Mouse (Mus musculus) hindbrain, embryonic 10.5 days (tissue): ENCODE results near the gene Mrvi1. TPM values are rescaled to one million over a fixed set of nuclear protein-coding genes. Genes with fewer than 3 reads are reported as not detected.

Experiments
- DNase-seq: peaks from one replicate; pipeline ENCODE4 v3.0.0-alpha.2; 2017; ENCODE audit warnings: low spot score
- H3K27ac ChIP-seq: fragments of 300-500 bp; sonication (generic); 2 replicates; pipeline ENCODE4 v1.5.1; 2016; ENCODE audit warnings: mild to moderate bottlenecking, moderate library complexity
- H3K27me3 ChIP-seq: fragments of 300-500 bp; sonication (generic); 2 replicates; pipeline ENCODE4 v1.6.1; 2016; ENCODE audit warnings: mild to moderate bottlenecking; ENCODE audit not compliant: poor library complexity, insufficient read depth, severe bottlenecking
- H3K36me3 ChIP-seq: fragments of 300-500 bp; sonication (generic); 2 replicates; pipeline ENCODE4 v1.6.1; 2016; ENCODE audit warnings: mild to moderate bottlenecking, moderate library complexity
- H3K4me1 ChIP-seq: fragments of 300-500 bp; sonication (generic); replicated peaks from 2 replicates; pipeline ENCODE4 v1.6.1; 2016; ENCODE audit warnings: mild to moderate bottlenecking
- H3K4me3 ChIP-seq: fragments of 300-500 bp; sonication (generic); 2 replicates; pipeline ENCODE4 v1.5.1; 2016; ENCODE audit warnings: mild to moderate bottlenecking, moderate library complexity
- H3K9me3 ChIP-seq: fragments of 300-500 bp; sonication (generic); 2 replicates; pipeline ENCODE4 v1.6.1; 2016; ENCODE audit warnings: mild to moderate bottlenecking, moderate library complexity
- WGBS: fragments of 180-500 bp; shearing (Covaris S2); methylation state at CpG from one replicate; pipeline ENCODE4 v1.1.7; 2016; 5-methylcytosine and 5-hydroxymethylcytosine counted together
- polyA plus RNA-seq: library from polyadenylated mRNA; unstranded; fragments of >200 nt; fragmentation: Nextera tagmentation; extraction: Ambion mirVana; gene quantifications from 2 replicates; pipeline ENCODE4 v1.2.1, GENCODE M21; 2016

The Mrvi1 gene
- polyA plus RNA-seq, 1 experiment from 2014 or later, result 1.3 TPM

- Histone ChIP-seq H3K4me1 (peaks cover 15% of the 10 kb centered on the region), H3K36me3 (no peaks in the 10 kb centered on the region), H3K9me3 (no peaks in the 10 kb centered on the region), H3K27me3 (no peaks in the 10 kb centered on the region), H3K4me3 (no peak overlapping the region), H3K27ac (no peak overlapping the region)
- WGBS, result 85% methylated on average over 8 of the region's 8 CpGs
- DNase-seq, result no peak
These were observed 127.2 kb downstream of the Mrvi1 start for GRCm38 (mm10) chr7:110854927-110855546.

DNA sequence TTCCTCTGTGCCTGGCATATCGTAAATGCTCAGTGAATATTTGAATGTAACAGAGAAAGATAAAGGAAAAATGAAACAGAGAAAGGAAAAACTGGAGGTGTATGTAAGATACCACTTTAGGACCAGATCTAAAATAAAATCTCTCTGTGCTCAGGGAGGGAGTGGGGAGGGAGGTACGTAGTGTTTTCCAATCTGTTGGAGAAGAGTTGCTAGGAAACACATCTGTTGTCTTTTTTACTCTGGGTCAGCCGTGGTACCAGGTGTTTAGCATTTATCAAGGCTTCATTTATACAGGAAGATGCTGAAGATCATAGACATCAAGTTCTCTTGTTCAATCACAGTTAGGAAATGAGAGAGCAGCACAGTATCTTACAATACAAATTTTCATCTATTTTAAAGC, 127.7 kb downstream of the Mrvi1 start:
- DNase-seq, result no peak

DNA sequence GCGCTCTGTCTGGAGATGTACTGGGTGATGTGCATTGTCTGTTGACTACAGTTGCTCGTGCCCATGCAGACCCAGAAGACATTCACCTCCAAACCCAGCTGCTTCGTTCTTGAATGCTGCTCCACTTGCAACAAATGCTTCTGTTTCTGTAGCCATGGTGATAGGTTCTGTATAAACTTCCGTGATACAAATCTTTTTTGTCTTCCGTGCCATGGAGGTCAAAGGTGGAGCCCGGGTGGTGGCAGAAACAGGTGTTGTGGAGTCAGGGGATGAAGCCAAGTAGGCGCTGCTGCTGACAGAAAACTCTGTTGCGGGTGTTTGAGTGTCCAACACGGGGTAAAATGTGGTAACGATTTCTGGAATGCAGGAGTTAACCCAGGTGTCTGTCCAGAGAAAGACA, 128.7 kb downstream of the Mrvi1 start:
- peak; percentile 17 for DNase-seq
- 58% methylated on average over 10 of the region's 10 CpGs for WGBS
- no peak overlapping the region for H3K4me3 ChIP-seq
- H3K36me3 ChIP-seq, result no peaks in the 10 kb centered on the region
- peaks cover 15% of the 10 kb centered on the region for H3K4me1 ChIP-seq
- H3K9me3 ChIP-seq, result no peaks in the 10 kb centered on the region
- no peak overlapping the region; the same call in 1 of the 2 replicates for H3K27ac ChIP-seq
- no peaks in the 10 kb centered on the region; the same call in 1 of the 2 replicates for H3K27me3 ChIP-seq

More for the DNA sequence above, 127.7 kb downstream of the Mrvi1 start:
- Histone ChIP-seq H3K9me3 (no peaks in the 10 kb centered on the region), H3K36me3 (no peaks in the 10 kb centered on the region), H3K4me1 (peaks cover 15% of the 10 kb centered on the region), H3K4me3 (no peak overlapping the region), H3K27ac (no peak overlapping the region), H3K27me3 (no peaks in the 10 kb centered on the region)
- WGBS, result 75% methylated on average over 3 of the region's 3 CpGs

DNA sequence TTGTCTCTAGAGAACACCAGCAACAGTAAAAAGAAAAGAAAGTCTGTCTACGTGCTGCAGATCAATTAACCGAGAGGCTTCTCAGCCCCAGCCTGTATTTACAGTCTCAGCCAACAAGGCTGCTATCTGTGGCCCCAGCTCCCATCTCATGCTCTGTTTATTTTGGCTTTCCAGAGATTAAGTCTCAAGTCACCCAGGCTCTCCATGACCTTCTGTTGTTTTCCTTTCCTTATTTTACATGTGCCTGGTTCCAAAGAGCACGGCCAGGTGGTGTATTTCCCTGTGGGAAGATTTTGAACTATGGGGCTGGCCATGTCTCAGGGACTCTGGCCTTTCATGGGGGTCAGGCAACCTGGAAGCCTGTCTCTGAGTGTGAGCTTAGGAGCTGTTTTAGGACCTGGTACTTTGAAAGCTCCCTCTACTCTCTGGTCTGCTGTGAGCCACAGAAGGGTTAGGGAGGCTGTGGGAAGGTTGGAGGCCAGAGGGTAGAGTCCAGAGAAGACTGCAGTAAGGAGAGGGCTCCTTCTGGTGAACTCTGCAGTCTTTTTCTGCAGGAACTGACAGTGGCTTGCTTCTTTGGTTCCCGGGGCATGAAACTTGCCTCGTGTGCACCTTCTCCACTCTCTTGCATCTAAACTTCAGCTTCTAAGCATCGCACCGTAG, 130.6 kb downstream of the Mrvi1 start:
- H3K4me3 ChIP-seq, result no peak overlapping the region
- H3K9me3 ChIP-seq, result no peaks in the 10 kb centered on the region
- WGBS, result 77% methylated on average over 7 of the region's 7 CpGs
- no peaks in the 10 kb centered on the region; the same call in 1 of the 2 replicates for H3K27me3 ChIP-seq
- H3K4me1 ChIP-seq, result peaks cover 15% of the 10 kb centered on the region
- DNase-seq, result no peak
- no peak overlapping the region for H3K27ac ChIP-seq
- no peaks in the 10 kb centered on the region for H3K36me3 ChIP-seq

- DNase-seq, result no peak
- no peaks in the 10 kb centered on the region for H3K36me3 ChIP-seq
- H3K4me1 ChIP-seq, result peaks cover 7% of the 10 kb centered on the region
- 0 out of 2 replicates have a peak, but pooled peaks cover 4% of the 10 kb centered on the region for H3K9me3 ChIP-seq
- no peak overlapping the region for H3K27ac ChIP-seq
- H3K4me3 ChIP-seq, result no peak overlapping the region
- H3K27me3 ChIP-seq, result no peaks in the 10 kb centered on the region; the same call in 1 of the 2 replicates
- WGBS, result 94% methylated on average over 1 of the region's 1 CpGs
These were observed 133.9 kb downstream of the Mrvi1 start for GRCm38 (mm10) chr7:110848371-110848770.

DNA sequence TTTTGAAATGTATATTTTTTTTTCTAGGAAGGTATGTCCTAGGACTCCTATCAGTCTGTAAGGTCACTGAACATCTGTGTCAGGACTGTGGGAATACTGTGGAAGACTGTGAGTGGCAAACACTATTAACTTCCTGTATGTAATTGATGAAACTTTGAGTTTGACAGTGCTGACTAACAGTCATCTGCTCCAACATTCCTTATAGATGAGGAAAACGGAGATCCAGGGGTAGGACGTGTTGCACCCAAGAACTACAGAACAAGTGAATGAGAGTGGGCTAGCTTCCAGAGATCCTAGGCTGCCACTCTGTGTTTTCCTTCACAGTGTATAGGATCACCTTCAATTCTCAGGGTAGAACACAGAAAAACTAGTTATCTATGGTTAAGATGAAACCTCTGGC, 134.9 kb downstream of the Mrvi1 start:
- 0 out of 2 replicates have a peak, but pooled peaks cover 4% of the 10 kb centered on the region for H3K9me3 ChIP-seq
- H3K27me3 ChIP-seq, result no peaks in the 10 kb centered on the region; the same call in 1 of the 2 replicates
- H3K36me3 ChIP-seq, result no peaks in the 10 kb centered on the region
- peaks cover 10% of the 10 kb centered on the region for H3K4me1 ChIP-seq
- no peak overlapping the region for H3K27ac ChIP-seq
- H3K4me3 ChIP-seq, result no peak overlapping the region
- 76% methylated on average over 2 of the region's 2 CpGs for WGBS
- DNase-seq, result no peak

DNA sequence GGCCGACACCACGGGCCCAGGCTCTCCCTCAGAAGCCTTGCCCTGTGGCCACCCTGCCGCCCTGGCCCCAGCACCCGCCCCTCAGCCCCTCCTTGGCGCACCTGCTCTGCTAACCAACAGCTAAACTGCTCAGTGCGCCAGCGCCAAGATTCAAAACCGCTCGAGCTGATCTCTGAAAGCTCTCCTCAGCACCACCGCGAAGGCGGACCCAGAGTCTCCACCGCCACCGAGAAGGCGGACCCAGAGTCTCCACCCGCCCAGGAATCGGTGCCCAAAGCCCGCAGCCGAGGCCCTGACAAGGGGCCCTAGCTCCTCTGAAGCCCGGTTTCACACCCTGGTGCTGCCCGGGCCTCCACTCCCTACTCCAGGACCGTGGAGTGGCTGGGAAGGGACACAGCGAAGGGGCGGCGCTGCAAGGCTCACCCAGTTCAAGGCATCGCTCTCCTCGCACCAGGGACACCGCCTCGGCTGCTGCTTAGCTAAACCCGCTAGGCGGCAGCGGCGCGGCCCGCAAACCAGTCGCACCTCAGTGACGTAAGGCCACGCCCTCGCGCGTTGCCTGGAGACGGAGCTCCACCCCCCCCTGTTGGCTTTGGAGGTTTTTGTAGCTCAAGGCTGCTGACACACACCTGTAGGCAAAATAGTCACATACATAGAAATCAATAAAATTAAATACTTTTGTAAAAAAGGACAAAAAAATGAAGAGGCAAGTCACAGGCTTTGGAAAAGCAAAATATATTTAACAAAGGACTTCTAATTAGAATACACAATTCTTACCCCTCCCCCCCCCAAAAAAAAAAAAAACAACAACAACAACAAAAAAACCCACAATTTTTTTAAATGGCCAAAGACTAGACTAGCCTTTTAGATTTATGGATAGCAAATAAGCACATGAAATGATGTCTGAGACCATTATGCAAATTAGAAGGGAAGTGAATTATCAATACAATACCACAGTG, 138.1 kb downstream of the Mrvi1 start, which contains the start of gene Rnf141:
TSS of gene Rnf141 (minus strand) at position 542 of the 959 bp plus-strand sequence.
- Histone ChIP-seq H3K4me1 (peaks cover 10% of the 10 kb centered on the region), H3K4me3 (peak within 1 kb of the TSS; percentile 85), H3K27ac (peak within 1 kb of the TSS; percentile 93), H3K9me3 (0 out of 2 replicates have a peak, but pooled peaks cover 4% of the 10 kb centered on the region), H3K36me3 (no peaks in the 10 kb centered on the region), H3K27me3 (no peaks in the 10 kb centered on the region; the same call in 1 of the 2 replicates)
- peak; percentile 93 for DNase-seq
- WGBS, result under 1% methylated on average over 42 of the region's 42 CpGs

DNA sequence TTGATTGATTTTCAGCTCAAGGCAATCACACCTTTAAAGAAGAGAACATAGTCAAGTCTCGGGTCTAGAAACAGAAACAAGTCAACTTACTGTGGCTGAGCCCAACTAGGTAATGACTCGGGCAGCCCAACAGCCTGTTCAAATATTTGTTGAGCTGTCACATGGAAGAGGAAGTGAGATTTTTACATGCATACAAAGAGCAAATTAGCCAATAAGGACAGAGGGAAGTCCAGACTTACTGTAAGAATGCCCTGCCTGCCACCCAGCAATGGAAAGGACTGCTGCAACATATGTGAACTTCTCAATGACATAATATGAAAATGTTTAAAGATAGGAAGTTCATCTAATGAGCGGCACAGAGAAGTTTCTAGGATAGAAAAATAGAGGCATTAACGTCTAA, 141.9 kb downstream of the Mrvi1 start:
- Histone ChIP-seq H3K4me3 (no peak overlapping the region), H3K9me3 (no peaks in the 10 kb centered on the region), H3K27me3 (no peaks in the 10 kb centered on the region), H3K36me3 (peaks cover 8% of the 10 kb centered on the region; the same call in 1 of the 2 replicates), H3K27ac (no peak overlapping the region), H3K4me1 (peaks cover 10% of the 10 kb centered on the region)
- DNase-seq, result no peak
- WGBS, result 86% methylated on average over 4 of the region's 4 CpGs

- Histone ChIP-seq H3K4me3 (no peak overlapping the region), H3K36me3 (peaks cover 30% of the 10 kb centered on the region), H3K27me3 (no peaks in the 10 kb centered on the region), H3K4me1 (no peaks in the 10 kb centered on the region), H3K9me3 (no peaks in the 10 kb centered on the region), H3K27ac (no peak overlapping the region)
- WGBS, result 74% methylated on average over 3 of the region's 3 CpGs
- no peak for DNase-seq
These were observed 147.7 kb downstream of the Mrvi1 start for GRCm38 (mm10) chr7:110834522-110834921.

- no peak for DNase-seq
- no peaks in the 10 kb centered on the region for H3K9me3 ChIP-seq
- no peak overlapping the region for H3K4me3 ChIP-seq
- H3K36me3 ChIP-seq, result peaks cover 35% of the 10 kb centered on the region
- H3K27me3 ChIP-seq, result no peaks in the 10 kb centered on the region
- no peak overlapping the region for H3K27ac ChIP-seq
- WGBS, result 86% methylated on average over 1 of the region's 1 CpGs
- no peaks in the 10 kb centered on the region for H3K4me1 ChIP-seq
These were observed 148.2 kb downstream of the Mrvi1 start for GRCm38 (mm10) chr7:110834018-110834417.

DNA sequence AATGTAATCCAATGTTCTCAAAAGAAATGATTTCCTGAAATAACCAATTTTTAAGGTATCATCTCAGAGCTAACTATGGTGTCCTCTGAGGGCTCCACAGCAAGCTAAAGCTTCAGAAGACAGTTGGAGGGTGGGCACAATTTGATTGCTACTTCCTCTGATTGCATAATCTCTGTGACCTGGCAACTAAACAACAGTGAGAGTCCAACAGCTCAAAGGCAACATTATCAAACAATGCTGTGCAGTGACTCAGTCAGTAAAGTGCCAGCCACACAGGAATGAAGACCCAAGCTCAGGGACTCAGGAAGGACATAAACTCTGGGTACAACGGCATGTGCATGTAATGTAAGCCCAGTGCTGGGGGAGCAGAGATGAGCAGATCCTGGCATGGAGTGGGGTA, 149.2 kb downstream of the Mrvi1 start:
- H3K4me3 ChIP-seq, result no peak overlapping the region
- no peaks in the 10 kb centered on the region for H3K9me3 ChIP-seq
- peaks cover 44% of the 10 kb centered on the region for H3K36me3 ChIP-seq
- H3K27ac ChIP-seq, result no peak overlapping the region
- no peak for DNase-seq
- no peaks in the 10 kb centered on the region for H3K27me3 ChIP-seq
- 95% methylated on average over 1 of the region's 1 CpGs for WGBS
- H3K4me1 ChIP-seq, result no peaks in the 10 kb centered on the region
